Mouse (Mus musculus) intestine, postnatal 0 days (tissue): ENCODE results near the gene Asphd2. TPM values are rescaled to one million over a fixed set of nuclear protein-coding genes. Genes with fewer than 3 reads are reported as not detected.

Experiments
- ATAC-seq: fragments of 200-750 bp; cut with Nextera tagmentation; 2 replicates; pipeline ENCODE4 v1.8.0; 2017; ENCODE audit warnings: mild to moderate bottlenecking, moderate TSS enrichment, moderate library complexity
- H3K27ac ChIP-seq: fragments of 300-500 bp; sonication (generic); 2 replicates; pipeline ENCODE4 v1.5.1; 2014; ENCODE audit warnings: mild to moderate bottlenecking, low read depth, low read length, moderate library complexity
- H3K27me3 ChIP-seq: fragments of 300-500 bp; sonication (generic); replicated peaks from 2 replicates; pipeline ENCODE4 v1.6.1; 2014; ENCODE audit warnings: low read length, mixed read lengths; ENCODE audit not compliant: control insufficient read depth, insufficient read depth
- H3K36me3 ChIP-seq: fragments of 300-500 bp; sonication (generic); 2 replicates; pipeline ENCODE4 v1.6.1; 2014; ENCODE audit warnings: mild to moderate bottlenecking, moderate library complexity; ENCODE audit not compliant: control insufficient read depth, insufficient read depth
- H3K4me1 ChIP-seq: fragments of 300-500 bp; sonication (generic); replicated peaks from 2 replicates; pipeline ENCODE4 v1.6.1; 2014; ENCODE audit warnings: antibody characterized with exemption, low read length, mixed read lengths; ENCODE audit not compliant: control insufficient read depth, insufficient read depth
- H3K4me2 ChIP-seq: fragments of 300-500 bp; sonication (generic); replicated peaks from 2 replicates; pipeline ENCODE4 v1.6.1; 2014; ENCODE audit warnings: low read depth, mild to moderate bottlenecking, moderate library complexity
- H3K4me3 ChIP-seq: fragments of 300-500 bp; sonication (generic); 2 replicates; pipeline ENCODE4 v1.5.1; 2014; ENCODE audit warnings: low read depth, low read length
- H3K9ac ChIP-seq: fragments of 300-500 bp; sonication (generic); 2 replicates; pipeline ENCODE4 v1.6.1; 2014; ENCODE audit warnings: mild to moderate bottlenecking, low read depth, low read length
- H3K9me3 ChIP-seq: fragments of 300-500 bp; sonication (generic); 2 replicates; pipeline ENCODE4 v1.6.1; 2016; ENCODE audit warnings: mixed run types; ENCODE audit not compliant: control insufficient read depth
- CTCF ChIP-seq: sonication (generic); IDR thresholded peaks from 2 replicates; pipeline ENCODE4 v1.5.1; 2016; ENCODE audit warnings: low read depth, mild to moderate bottlenecking, control low read depth, antibody characterized with exemption, moderate library complexity
- WGBS: fragments of 180-500 bp; shearing (Covaris S2); extraction: QIAGEN DNeasy Blood & Tissue Kit; methylation state at CpG from one replicate; pipeline ENCODE4 v1.1.7; 2014; 5-methylcytosine and 5-hydroxymethylcytosine counted together
- polyA plus RNA-seq: library from polyadenylated mRNA; unstranded; fragments of >200 nt; fragmentation: Nextera tagmentation; extraction: Ambion mirVana; gene quantifications from 2 replicates; pipeline ENCODE4 v1.2.1, GENCODE M21; 2015

The Asphd2 gene
- polyA plus RNA-seq, 1 experiment from 2014 or later: 4.6 TPM

GRCm38 (mm10) chr5:112411514-112412335 lies 17.1 kb upstream of the Asphd2 start:
- no peak for ATAC-seq
- H3K4me3 ChIP-seq: no peak overlapping the region
- H3K4me2 ChIP-seq: no peak overlapping the region
- TF ChIP-seq CTCF: no peak
- H3K9ac ChIP-seq: no peak overlapping the region
- H3K36me3 ChIP-seq: no peaks in the 10 kb centered on the region
- no peaks in the 10 kb centered on the region for H3K9me3 ChIP-seq
- H3K27me3 ChIP-seq: peaks cover 8% of the 10 kb centered on the region
- 14% methylated on average over 19 of the region's 19 CpGs for WGBS
- no peak overlapping the region for H3K27ac ChIP-seq
- no peaks in the 10 kb centered on the region for H3K4me1 ChIP-seq

- Histone ChIP-seq H3K9ac (no peak overlapping the region), H3K4me2 (no peak overlapping the region), H3K4me1 (no peaks in the 10 kb centered on the region), H3K4me3 (no peak overlapping the region), H3K36me3 (no peaks in the 10 kb centered on the region), H3K27ac (no peak overlapping the region), H3K9me3 (no peaks in the 10 kb centered on the region), H3K27me3 (peaks cover 8% of the 10 kb centered on the region)
- 43% methylated on average over 11 of the region's 11 CpGs for WGBS
- no peak for ATAC-seq
- no peak for TF ChIP-seq CTCF
Measured at GRCm38 (mm10) chr5:112411072-112411471, 16.4 kb upstream of the Asphd2 start.

DNA sequence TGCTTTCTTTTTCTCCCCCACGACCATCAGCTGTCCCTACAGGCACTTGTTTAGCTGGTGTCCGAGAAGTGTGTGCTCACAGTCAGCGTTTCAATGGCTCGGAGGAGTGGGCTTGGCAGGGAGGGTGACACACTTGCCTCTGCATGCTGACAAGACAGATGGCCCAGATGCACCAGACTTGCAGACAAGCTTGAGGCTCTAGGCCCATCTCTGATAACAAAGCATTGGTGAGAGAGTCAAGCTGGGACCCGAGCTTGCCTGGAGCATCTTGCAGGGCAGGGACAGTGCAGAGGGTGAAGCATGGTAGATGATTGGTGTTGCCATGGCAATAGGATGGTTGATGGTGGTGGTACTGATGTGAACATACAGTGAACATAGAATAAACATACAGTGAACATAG lies 14.6 kb upstream of the Asphd2 start:
- Histone ChIP-seq H3K36me3 (no peaks in the 10 kb centered on the region), H3K9me3 (no peaks in the 10 kb centered on the region), H3K27ac (no peak overlapping the region), H3K4me3 (no peak overlapping the region), H3K4me2 (no peak overlapping the region), H3K4me1 (no peaks in the 10 kb centered on the region), H3K9ac (no peak overlapping the region), H3K27me3 (peaks cover 8% of the 10 kb centered on the region)
- WGBS: 64% methylated on average over 5 of the region's 5 CpGs
- no peak for ATAC-seq
- TF ChIP-seq CTCF: no peak

DNA sequence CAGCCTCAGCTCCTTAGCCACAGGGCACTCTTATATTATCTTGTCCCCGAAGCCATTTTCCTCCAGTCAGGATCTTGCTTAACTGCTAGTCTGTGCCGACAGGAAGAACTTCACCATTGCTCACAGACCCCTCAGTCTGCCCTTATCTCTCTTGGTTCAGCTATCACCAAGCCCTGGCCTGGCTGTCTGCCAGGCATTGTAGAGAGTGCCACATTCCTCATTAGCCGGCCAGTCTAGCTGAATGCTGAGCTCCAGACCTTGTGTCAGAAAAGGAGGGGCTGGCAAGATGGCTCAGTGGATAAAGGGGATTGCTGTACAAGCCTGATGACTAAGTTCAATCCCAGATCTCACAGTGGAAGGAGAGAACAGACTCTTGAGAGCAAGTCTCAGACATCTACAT lies 11.4 kb upstream of the Asphd2 start:
- TF ChIP-seq CTCF: no peak
- H3K27ac ChIP-seq: no peak overlapping the region
- H3K4me3 ChIP-seq: no peak overlapping the region
- no peak overlapping the region for H3K4me2 ChIP-seq
- no peaks in the 10 kb centered on the region for H3K36me3 ChIP-seq
- ATAC-seq: no peak
- H3K4me1 ChIP-seq: no peaks in the 10 kb centered on the region
- no peak overlapping the region for H3K9ac ChIP-seq
- 44% methylated on average over 3 of the region's 3 CpGs for WGBS
- H3K27me3 ChIP-seq: no peaks in the 10 kb centered on the region
- H3K9me3 ChIP-seq: no peaks in the 10 kb centered on the region

DNA sequence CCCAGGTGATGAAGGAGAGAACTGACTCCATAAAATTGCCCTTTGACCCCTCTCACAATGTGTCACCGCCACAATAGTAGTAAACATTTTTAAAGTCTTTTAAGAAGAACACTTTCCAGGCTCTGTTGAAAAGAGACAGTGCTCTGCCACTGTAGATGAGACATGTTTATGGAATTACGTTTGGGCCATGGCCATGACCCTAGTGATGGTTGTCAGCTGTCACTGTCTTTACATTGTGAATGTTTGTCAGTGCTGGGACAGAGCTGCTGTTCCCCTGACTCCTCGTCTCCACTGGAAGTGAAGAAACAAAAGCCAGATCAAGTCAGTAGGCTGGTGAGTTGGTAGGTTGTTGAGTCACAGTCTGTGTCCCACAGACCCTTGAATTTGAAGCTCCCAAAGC lies 7.8 kb upstream of the Asphd2 start:
- Histone ChIP-seq H3K27ac (no peak overlapping the region), H3K4me3 (no peak overlapping the region), H3K4me2 (no peak overlapping the region), H3K27me3 (no peaks in the 10 kb centered on the region), H3K9ac (no peak overlapping the region), H3K9me3 (no peaks in the 10 kb centered on the region), H3K36me3 (no peaks in the 10 kb centered on the region), H3K4me1 (no peaks in the 10 kb centered on the region)
- 47% methylated on average over 3 of the region's 3 CpGs for WGBS
- no peak for ATAC-seq
- no peak for TF ChIP-seq CTCF

DNA sequence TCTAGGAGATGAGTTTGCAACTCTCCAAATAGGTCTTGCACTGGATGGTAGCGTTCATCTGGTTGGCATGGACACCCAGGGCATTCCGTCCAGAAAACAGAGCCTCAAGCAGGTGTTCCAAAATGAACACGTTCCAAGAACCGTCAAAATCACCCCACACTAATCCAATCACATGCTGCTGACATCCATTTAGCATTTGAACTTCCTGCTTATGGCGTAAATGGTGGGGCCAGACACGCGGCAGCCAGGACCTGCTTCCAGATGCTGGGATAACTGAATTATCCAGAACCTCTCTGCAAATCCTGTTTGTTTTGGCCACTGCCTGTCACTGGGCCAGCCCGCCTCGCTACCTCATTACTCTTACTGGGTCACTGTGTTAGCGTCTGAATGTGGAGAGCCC lies 4.6 kb upstream of the Asphd2 start:
- Histone ChIP-seq H3K27me3 (peaks cover 14% of the 10 kb centered on the region), H3K9ac (no peak overlapping the region), H3K4me3 (no peak overlapping the region), H3K27ac (no peak overlapping the region), H3K9me3 (no peaks in the 10 kb centered on the region), H3K36me3 (no peaks in the 10 kb centered on the region), H3K4me1 (no peaks in the 10 kb centered on the region), H3K4me2 (no peak overlapping the region)
- ATAC-seq: no peak
- no peak for TF ChIP-seq CTCF
- 72% methylated on average over 10 of the region's 10 CpGs for WGBS
